Mouse (Mus musculus) cerebellum, postnatal 14 days (tissue): ENCODE measurements around the gene Spag8.

Experiments
- DNase-seq, 2 experiments: peaks; one replicate each; pipeline ENCODE4 v3.0.0; 2021; ENCODE audit warnings: mixed read lengths in 2 of 2

The Spag8 gene

GRCm38 (mm10) chr4:43653161-43654015, at the start of gene Spag8:
Gene Spag8 (minus strand): TSS chr4:43653594.
- DNase-seq, result no peak

GRCm38 (mm10) chr4:43700707-43701106, 47.3 kb upstream of the Spag8 start, which contains the start of gene Olfr70:
Gene Olfr70 (minus strand): TSS chr4:43700807.
- no peak for DNase-seq

- DNase-seq, result peak; percentile 75 to 78
Observed at GRCm38 (mm10) chr4:43696561-43696960, 43.2 kb upstream of the Spag8 start.

GRCm38 (mm10) chr4:43695249-43695671, 41.9 kb upstream of the Spag8 start:
- no peak for DNase-seq

GRCm38 (mm10) chr4:43694439-43695248, 41.2 kb upstream of the Spag8 start:
- DNase-seq, result no peak

GRCm38 (mm10) chr4:43693806-43694241, 40.4 kb upstream of the Spag8 start:
- peak in 1 of 2 experiments; percentile 41 for DNase-seq

GRCm38 (mm10) chr4:43691026-43691425, 37.6 kb upstream of the Spag8 start:
- no peak for DNase-seq

- DNase-seq, result peak; percentile 49 to 52
Observed at GRCm38 (mm10) chr4:43690021-43690420, 36.6 kb upstream of the Spag8 start.

GRCm38 (mm10) chr4:43679416-43680043, 26.1 kb upstream of the Spag8 start:
- DNase-seq, result no peak

GRCm38 (mm10) chr4:43678541-43678940, 25.1 kb upstream of the Spag8 start:
- DNase-seq, result no peak

GRCm38 (mm10) chr4:43675608-43676007, 22.2 kb upstream of the Spag8 start:
- no peak for DNase-seq

- DNase-seq, result no peak
Observed at GRCm38 (mm10) chr4:43674974-43675373, 21.6 kb upstream of the Spag8 start.

- DNase-seq, result no peak
Observed at GRCm38 (mm10) chr4:43673703-43674102, 20.3 kb upstream of the Spag8 start.

- DNase-seq, result peak; percentile 95 to 98
Observed at GRCm38 (mm10) chr4:43672070-43672469, 18.7 kb upstream of the Spag8 start.

- DNase-seq, result peak in 1 of 2 experiments; percentile 76
Observed at GRCm38 (mm10) chr4:43669428-43669794, 16.0 kb upstream of the Spag8 start.

- DNase-seq, result peak; percentile 96 to 97
Observed at GRCm38 (mm10) chr4:43668782-43669427, 15.5 kb upstream of the Spag8 start, which contains the start of the genes Tmem8b and Fam221b. Gene Tmem8b (plus strand): TSS chr4:43668971. Gene Fam221b (minus strand): TSS chr4:43669145.

- peak in 1 of 2 experiments; percentile 50 for DNase-seq
Observed at GRCm38 (mm10) chr4:43666412-43666811, 13.0 kb upstream of the Spag8 start.

- DNase-seq, result no peak
Observed at GRCm38 (mm10) chr4:43657146-43657545, 3.8 kb upstream of the Spag8 start.

- peak; percentile 97 for DNase-seq
Observed at GRCm38 (mm10) chr4:43656339-43657109, 3.1 kb upstream of the Spag8 start, which contains the start of gene Hint2. Gene Hint2 (minus strand): TSS chr4:43656466.

- DNase-seq, result no peak
Observed at GRCm38 (mm10) chr4:43655656-43656338, 2.4 kb upstream of the Spag8 start.

GRCm38 (mm10) chr4:43652726-43653125, 668 bp downstream of the Spag8 start:
- no peak for DNase-seq
